Mouse (Mus musculus) layer of hippocampus, postnatal 14 days (tissue): ENCODE results near the gene Cisd1. TPM values are rescaled to one million over a fixed set of nuclear protein-coding genes. Genes with fewer than 3 reads are reported as not detected.

Experiments used
- DNase-seq, 2 experiments: peaks; one replicate each; pipeline ENCODE4 v3.0.0; 2021 to 2022; ENCODE audit warnings: low spot score in 2 of 2, mixed read lengths in 1 of 2
- total RNA-seq, 2 experiments: library from RNA; stranded (reverse); gene quantifications; 2 replicates each; pipeline ENCODE4 v1.2.3; 2021

Gene Cisd1
- total RNA-seq, 2 experiments from 2014 or later, result 113 to 126 TPM

DNA sequence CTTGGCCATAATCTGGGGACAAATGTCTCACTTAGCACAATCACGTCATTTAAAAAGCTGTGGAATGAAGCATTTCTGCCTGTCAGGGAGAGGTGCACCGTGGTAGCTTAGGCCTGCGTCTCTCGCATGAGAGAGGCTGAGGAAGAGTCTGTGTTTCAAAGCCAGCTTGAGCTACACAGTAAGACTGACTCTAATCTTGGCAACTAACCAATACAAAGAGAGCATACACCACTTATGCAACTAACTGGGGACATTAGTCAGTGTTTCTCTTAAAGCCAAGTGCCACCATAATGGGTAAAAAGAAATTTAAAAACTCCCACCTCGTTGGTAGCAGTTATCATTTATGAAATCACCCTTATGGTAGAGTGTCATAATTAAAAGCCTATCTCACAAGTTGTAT, 15.9 kb downstream of the Cisd1 start:
- no peak for DNase-seq

DNA sequence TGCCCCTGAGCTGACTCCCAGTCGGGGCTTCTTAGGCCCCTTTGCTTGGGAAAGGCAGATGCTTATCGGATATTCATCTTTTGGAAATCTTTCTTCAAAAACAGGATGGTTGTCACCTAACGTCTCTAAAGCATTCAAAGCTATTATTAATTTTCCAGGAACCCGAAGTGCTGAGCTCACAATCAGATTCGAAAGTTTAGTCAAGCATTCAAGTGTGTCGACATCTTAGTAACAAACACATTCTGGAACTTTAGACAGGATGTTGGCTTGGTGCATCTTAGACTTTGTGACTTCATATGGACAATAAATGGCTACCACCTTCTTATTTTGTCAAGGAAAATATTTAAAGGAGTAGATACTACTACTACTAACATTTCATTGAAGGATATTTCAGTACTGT, 16.4 kb downstream of the Cisd1 start:
- no peak for DNase-seq

DNA sequence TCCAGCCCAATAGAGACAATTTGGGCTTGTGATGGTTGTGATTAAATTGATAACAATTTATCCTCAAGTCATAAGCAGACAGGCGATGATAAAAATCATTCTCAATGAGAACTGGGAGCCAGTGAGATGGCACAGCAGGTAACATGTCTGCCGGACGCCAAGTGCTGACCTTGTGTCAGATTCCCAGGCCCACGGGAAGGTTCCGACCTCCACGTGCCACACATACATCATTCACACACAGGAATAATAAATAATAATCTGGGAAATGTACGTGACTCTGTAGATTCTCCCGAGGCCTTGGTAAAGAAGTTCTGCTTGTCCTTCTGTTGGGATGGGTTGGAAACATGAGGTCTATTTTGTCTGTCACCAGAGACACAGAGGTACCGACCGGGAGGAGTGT, 17.4 kb downstream of the Cisd1 start:
- no peak for DNase-seq

DNA sequence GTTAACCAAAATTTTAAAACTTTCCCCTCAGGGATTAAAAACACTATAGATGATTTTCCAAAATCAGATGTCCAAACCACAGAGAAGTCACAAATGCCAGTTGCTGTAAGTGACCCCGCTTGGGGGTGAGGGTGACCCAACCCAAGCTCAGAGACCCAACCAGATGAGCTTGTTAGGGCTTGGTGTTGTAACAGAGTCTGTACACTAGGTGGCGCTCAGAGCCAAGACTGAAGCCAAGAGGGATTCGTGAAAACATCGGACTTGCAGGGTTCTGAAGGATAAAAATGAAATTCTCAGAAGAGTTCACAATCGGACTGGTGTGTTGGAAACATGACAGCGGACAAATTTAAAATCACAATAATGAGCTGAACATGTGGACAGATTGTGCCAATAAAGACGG, 18.0 kb downstream of the Cisd1 start:
- peak; percentile 65 to 77 for DNase-seq

DNA sequence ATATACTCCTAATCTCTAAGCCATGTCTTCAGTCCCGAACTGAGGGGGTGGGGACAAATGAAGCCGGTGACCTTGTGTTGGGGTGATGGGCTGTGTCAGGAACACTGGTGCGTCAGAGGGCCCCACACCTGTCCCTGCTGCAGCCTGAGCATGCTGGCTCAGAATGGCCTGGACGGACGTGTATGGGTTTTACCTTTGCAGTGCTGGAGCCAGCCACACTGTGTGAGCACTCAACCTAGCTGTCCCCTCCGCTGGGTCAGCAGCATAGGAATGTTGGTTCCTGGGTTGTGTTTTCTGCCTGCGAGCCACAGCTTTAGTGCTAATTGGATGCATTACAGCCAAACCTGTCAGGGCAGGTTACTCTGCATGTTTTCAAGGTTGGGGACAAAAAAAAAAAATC, 18.6 kb downstream of the Cisd1 start:
- DNase-seq, result no peak

DNA sequence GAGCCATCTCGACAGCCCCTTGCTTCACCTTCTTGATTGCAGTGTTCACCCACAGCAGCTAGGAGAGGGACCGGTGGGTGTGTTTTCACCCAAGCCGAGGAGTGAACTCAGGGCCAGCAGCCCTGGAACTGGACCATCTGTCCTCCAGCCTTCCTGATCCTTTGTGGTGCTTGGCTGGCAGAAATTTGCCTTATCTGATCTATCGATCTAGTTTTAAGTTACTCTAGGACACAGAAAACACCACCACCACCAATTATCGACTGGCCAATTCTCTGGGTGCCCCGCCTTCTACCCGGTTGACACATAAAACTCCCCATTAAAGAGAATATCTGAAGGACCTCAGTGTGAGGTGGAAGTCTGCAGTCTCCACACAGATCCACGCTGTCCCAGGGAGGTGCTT, 21.1 kb downstream of the Cisd1 start:
- no peak for DNase-seq

DNA sequence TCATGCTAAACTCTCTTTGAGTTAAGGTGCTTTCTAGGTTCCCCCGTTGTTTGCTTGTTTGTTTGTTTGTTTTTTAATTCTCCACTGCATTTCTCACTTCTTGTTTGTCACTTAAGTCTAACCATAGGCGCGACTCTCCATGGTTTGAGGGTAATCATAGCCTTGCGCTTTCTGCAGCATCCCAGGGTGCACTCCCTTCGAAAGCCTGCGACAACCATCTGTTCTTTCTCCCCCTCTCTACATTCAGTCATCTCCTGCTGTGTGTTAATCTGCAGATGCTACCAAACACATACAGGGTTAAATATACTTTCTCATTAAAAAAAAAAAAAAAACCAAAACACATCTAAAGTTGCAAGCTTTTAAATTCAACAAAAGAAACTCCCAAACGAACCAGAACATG, 28.3 kb downstream of the Cisd1 start:
- no peak for DNase-seq

DNA sequence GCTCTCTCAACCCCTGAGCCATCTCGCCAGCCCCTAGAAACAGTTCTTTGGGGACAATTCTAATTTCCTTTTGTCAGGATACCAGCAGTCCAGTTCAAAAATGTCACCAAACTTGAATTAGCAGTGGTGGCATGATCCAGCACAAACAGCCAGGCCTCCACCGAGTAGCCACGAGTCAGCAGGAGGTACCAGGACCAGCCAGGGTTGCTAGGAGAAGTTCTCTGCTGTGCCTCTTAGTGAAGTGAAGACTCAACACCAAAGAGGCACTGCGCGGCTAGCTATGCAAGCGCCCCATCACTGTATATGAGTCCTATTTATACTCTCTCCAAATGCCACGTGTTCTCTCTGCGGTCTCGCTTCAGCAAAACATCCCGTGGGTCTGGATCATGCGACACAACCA, 28.7 kb downstream of the Cisd1 start:
- DNase-seq, result no peak

DNA sequence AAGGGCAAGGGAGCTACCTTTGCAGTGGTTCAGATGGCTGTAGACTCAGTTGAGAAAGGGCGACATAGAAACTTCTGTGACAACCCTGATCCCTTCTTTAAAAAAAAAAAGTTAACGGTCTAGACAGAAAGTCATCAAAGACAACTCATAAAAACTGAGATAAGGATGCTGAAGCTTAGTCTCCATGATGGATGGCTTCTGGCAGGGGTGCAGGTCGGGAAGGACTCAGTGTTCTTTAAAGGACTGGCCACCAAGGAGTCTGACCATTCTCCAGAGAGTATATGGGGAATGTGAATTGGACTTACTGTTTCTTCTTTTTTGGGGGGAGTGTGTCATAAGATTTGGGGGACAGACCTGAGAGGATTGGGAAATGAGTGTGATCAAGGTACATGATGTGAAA, 30.2 kb downstream of the Cisd1 start:
- DNase-seq, result no peak

DNA sequence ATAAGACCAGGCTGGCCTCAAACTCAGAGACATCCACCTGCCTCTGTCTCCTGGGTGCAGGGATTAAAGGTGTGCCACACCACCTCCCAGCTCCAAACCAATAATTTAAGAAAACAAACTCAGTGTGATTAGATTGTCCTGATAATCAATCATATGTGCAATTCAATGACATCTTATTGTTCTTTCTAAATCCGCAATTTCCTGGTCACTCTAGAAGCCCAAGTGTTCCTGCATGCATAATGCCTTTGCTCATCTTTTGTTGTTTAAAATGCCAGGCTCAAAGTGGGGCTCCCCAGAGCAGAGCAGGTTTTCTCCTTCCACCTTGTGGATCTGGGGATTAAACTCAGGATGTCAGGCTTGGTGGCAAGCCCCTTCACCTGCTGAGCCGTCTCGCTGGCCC, 34.5 kb downstream of the Cisd1 start:
- no peak for DNase-seq

DNA sequence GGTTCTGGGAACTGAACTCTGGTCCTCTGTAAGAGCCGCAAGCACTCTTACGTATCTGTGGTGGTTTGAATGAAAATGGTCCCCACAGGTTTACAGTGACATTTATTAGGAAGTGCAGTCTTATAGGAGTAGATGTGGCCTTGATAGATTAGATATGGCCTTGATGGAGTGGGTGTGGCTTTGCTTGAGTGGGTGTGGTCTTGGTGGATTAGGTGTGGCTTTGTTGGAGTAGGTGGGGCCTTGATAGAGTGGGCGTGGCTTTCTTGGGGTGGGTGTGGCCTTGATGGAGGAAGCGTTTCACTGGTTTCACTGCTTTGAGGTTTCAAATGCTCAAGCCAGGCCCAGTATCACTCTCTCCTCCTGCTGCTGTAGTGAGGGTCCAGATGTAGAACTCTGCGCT, 36.6 kb downstream of the Cisd1 start:
- DNase-seq, result no peak

DNA sequence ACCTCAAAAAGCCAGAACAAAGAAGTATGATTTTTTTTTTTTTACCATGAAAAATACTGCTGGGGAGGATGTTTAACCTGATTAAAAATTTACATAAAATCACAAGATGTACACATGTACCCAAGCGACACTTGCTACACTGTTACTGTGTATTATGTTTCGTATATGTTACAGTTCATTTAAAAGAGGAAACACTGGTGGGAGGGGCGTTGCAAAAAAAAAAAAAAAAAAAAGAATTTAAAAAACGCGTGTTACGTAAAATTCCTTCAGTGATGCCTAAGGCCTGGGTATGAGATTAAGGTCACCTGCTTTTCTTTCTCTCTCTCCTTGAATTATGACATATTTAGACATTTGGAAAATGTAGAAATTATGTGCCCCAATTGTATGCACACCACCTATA, 38.0 kb downstream of the Cisd1 start:
- no peak for DNase-seq

DNA sequence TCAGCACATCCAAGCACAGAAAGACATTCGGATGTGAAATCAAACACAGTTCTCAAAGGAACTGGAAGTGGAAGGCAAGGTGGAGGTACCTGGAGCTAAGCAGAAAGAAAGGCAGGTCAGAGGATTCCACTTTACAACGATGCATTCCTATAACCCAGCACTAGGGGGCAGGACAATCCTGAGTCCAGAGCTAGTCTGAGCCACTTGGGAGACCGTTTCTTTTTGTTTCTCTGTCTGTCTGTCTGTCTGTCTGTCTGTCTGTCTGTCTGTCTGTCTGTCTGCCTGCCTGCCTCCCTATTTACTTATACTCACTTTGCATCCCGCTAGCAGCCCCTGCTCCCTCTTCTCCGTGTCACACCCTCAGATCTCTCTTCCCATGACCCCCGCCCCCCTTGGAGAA, 38.6 kb downstream of the Cisd1 start:
- DNase-seq, result peak in 1 of 2 experiments; percentile 48

DNA sequence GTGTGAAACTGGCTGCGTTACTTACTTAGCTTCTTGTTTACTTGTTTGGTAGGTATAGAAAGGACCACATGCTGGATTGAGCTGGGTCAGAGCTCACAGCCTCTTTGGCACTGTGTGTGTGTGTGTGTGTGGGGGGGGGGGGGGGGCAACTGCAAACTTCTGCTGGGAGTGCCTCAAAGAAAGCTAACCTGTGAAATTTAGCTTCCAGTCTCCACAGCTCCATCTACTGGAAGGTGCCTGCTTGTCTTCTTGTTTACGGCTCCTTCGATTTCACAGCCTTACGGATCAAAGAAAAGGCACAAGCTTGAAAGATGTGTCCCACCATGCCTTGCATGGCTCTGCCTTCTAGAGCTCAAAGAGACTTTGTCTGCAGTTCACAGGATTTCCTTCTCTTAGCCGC, 42.3 kb downstream of the Cisd1 start:
- DNase-seq, result no peak

DNA sequence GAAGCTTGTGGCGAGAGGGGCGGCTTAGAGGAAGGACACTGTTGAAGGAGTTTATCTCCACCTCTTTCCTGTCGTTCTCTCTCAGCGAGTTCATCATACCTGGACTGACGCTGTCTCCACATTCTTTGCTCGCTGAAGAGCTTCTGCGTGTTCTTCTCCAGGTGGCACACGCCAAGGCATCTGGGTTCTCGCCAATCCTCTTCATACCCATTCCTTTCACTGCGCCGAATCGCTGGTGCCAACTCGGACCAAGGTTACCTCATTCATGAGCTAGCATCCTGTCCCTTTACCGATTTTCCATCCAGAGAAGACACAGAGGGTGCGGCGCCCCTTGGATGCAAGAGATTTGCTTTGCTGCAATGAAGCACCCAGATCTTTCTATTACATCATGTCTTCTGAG, 44.6 kb downstream of the Cisd1 start:
- no peak for DNase-seq

DNA sequence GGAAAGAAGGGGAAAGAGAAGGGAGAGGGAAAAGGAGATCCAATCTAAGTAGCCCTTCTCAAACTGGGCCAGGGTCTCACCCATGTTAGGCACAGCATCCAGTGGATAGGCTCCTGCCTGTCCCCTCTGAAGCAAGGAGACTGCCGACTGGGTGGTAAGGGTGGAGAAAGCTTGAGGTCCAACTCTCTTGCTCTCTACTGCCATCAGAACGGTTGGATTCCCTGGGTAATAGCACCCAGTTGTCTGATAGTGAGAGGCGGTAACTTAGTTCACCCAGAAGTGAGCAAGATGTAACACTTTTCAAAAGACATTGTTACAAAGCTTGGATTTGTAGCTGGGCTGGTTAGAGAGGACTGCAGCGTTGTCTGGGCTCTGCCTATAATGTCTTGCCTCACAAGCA, 51.5 kb downstream of the Cisd1 start:
- no peak for DNase-seq

DNA sequence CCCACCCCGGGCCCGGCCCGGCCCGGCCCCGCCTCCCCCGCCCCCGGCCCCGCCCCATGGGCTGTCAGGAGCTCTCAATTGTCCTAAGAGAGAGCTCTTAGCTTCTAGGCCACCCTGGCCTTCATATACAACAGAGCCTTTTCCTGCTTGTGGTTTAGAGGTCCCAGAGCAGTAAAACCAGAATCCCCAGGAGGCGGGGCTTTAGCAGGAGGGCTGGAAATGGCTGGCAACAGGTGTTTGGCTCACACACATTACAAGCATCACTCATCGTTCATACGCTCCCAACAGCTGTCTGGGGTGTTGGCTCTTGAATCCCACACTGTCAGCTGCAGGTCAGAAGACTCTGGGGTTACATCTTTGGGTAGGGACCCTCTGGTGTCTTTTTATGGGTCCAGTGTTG, 52.5 kb downstream of the Cisd1 start:
- DNase-seq, result no peak

DNA sequence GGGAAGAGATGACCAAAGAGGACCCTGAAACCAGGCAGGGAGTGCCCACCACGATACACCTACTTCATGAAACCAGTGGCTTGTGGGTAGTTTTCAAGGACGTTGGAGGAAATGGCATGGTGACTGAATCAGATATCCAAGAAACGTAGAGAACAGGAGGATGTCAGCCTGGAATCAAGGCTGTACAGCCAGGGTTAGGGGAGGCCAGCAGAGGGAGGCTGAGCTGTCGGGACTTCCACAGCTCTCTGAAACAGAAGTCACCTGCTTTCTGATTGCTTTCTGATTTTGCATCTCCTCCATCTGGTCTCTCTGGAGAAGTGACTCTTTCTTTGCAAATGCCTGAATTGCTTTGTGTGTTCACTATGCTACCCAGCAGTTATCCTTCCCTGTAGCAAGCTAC, 53.0 kb downstream of the Cisd1 start:
- DNase-seq, result no peak

DNA sequence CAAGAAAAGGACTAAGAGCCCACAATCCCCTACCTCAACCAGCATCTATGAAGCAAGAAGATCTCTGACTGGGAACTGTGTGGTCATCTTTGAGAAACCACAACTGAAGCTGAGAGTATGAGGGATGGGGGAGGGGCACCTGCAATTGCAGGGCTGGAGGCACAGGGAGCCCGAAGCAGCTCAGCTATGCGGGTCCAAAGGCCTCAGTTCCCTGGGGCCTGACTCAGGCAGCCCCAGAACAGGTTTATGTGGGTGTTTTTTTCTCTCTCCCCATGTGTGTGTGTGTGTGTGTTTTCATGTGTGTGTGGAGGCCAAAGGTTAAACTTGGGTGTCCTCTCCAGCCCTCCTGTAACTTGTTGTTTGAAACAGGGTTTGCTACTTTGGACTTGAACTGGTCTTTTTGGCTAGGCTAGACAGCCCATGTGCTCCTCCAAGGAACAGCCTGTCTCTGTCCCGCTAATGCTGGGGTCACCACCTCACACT, 53.5 kb downstream of the Cisd1 start:
- DNase-seq, result no peak

DNA sequence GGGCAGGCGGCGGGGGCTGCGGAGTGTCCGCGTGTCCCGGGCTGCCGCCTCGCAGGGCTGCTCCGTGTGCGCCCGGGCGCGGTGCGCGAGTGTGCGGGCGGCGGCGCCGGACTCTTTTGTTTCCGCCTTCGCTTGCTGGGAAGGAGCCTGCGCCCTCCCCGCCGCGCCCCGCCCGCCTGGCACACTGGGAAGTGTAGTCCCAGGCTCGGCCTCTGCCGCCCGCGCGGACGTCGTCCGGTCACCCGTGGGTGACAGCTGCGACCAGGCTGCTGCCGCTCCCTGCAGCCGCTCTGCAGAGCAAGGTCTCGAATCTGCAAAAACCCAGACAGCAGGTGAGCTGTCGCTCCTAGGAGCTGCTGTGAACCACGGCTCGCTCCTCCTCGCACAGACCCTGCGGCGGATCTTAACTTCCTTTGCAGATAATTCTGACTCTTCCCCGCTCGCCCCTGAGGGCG, 59.6 kb downstream of the Cisd1 start, which contains the start of gene Ube2d1:
Gene Ube2d1 (minus strand): TSS at position 137 of the 455 bp plus-strand sequence.
- DNase-seq, result peak; percentile 87 to 89

DNA sequence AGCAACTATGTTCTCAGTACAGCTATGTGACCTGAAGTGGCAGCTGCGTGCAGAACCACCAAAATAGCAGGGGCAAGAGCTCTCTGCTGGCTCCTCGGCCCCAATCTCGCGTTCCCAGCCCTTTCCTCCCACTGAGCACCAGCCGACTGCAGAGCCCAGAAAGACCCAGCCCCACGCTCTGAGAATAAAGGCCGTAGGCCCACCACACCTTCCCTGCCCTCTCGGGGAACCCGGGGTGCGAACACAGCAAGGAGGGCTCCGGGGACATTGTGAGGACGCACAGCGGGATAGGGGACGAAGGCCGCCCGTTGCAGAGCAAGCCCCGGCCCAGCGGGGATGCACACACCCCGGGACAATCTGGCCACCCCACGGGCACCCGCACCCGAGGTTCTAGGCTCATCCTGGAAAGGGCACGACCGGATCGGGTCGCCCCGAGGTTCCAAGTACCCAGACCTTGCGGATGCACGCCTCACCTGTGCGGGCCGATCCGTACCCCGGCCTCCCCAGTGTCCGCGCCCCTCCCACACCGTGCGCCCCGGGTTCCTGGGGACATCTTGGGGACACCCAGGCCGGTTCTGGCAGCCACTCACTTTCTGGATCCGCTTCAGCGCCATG, 60.1 kb downstream of the Cisd1 start:
- DNase-seq, result no peak

DNA sequence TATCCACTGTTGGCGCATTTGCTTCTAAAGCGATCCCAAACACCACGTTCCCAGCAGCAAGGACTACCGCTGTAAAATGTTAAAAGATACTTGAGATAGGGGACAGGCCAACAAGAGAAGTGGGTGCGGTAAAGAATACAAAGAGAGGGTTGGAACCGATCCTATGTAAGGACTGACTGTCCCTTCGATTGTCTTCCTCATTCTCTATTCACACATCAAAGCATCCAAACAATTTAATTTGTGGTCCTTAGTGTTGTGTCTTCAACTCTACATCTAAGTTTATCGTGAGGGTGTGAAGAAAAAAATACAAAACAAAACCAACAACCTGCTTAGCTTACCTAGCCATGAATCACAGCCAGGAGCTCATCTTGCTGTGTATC, 60.6 kb downstream of the Cisd1 start:
- no peak for DNase-seq
